Mouse (Mus musculus) stomach, embryonic 16.5 days (tissue): ENCODE measurements at regions not wholly inside any gene's neighbourhood (a gene's known extent, or its start where the extent isn't known, plus 50 kb on each side); places are given as distances from the start of the nearest gene placed in this dataset.

Experiments used
- ATAC-seq: fragments of 200-750 bp; cut with Nextera tagmentation; 2 replicates; pipeline ENCODE4 v1.8.0; 2017; ENCODE audit warnings: moderate number of reproducible peaks, moderate TSS enrichment; ENCODE audit not compliant: insufficient read depth, low FRiP score
- H3K27ac ChIP-seq: fragments of 300-500 bp; sonication (generic); 2 replicates; pipeline ENCODE4 v1.5.1; 2014; ENCODE audit warnings: low read length
- H3K27me3 ChIP-seq: fragments of 300-500 bp; sonication (generic); 2 replicates; pipeline ENCODE4 v1.6.1; 2014; ENCODE audit warnings: low read length, control low read depth, mixed read lengths; ENCODE audit not compliant: control insufficient read depth, insufficient read depth
- H3K36me3 ChIP-seq: fragments of 300-500 bp; sonication (generic); 2 replicates; pipeline ENCODE4 v1.6.1; 2014; ENCODE audit warnings: low read length; ENCODE audit not compliant: control insufficient read depth, insufficient read depth
- H3K4me1 ChIP-seq: fragments of 300-500 bp; sonication (generic); 2 replicates; pipeline ENCODE4 v1.6.1; 2014; ENCODE audit warnings: low read length, control low read depth, mixed read lengths; ENCODE audit not compliant: control insufficient read depth, insufficient read depth
- H3K4me2 ChIP-seq: fragments of 300-500 bp; sonication (generic); 2 replicates; pipeline ENCODE4 v1.6.1; 2014; ENCODE audit warnings: low read depth, low read length, mixed read lengths
- H3K4me3 ChIP-seq: fragments of 300-500 bp; sonication (generic); replicated peaks from 2 replicates; pipeline ENCODE4 v1.5.1; 2014; ENCODE audit warnings: mild to moderate bottlenecking, low read length
- H3K9ac ChIP-seq: fragments of 300-500 bp; sonication (generic); 2 replicates; pipeline ENCODE4 v1.6.1; 2014; ENCODE audit warnings: low read length
- H3K9me3 ChIP-seq: fragments of 300-500 bp; sonication (generic); replicated peaks from 2 replicates; pipeline ENCODE4 v1.6.1; 2016; ENCODE audit warnings: low read length, control low read depth; ENCODE audit not compliant: control insufficient read depth
- WGBS: fragments of 180-500 bp; shearing (Covaris S2); extraction: QIAGEN DNeasy Blood & Tissue Kit; methylation state at CpG from one replicate; pipeline ENCODE4 v1.1.7; 2014; 5-methylcytosine and 5-hydroxymethylcytosine counted together

DNA sequence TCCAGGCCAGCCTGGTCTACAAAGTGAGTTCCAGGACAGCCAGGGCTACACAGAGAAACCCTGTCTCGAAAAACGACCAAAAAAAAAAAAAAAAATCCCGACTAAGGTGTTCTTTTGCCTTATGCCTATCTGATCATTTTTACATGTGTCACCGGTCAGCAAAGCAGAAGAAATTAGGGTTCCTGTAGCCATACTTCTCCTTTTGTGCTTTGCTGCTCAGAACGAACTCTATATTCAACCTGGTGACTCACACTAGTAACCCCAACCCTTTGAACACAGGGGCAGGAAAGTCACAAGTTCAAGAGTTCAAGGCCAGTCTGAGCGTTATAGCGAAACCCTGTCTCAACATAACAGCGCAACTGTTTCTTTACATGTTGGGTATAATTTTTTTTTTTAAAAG is 108.7 kb upstream of the Tbc1d5 start:
- H3K27me3 ChIP-seq, result no peaks in the 10 kb centered on the region
- no peak for ATAC-seq
- no peaks in the 10 kb centered on the region for H3K9me3 ChIP-seq
- H3K4me3 ChIP-seq, result no peak overlapping the region
- H3K4me2 ChIP-seq, result no peak overlapping the region
- no peaks in the 10 kb centered on the region for H3K36me3 ChIP-seq
- H3K4me1 ChIP-seq, result no peaks in the 10 kb centered on the region
- no peak overlapping the region for H3K9ac ChIP-seq
- H3K27ac ChIP-seq, result no peak overlapping the region
- 80% methylated on average over 8 of the region's 8 CpGs for WGBS

DNA sequence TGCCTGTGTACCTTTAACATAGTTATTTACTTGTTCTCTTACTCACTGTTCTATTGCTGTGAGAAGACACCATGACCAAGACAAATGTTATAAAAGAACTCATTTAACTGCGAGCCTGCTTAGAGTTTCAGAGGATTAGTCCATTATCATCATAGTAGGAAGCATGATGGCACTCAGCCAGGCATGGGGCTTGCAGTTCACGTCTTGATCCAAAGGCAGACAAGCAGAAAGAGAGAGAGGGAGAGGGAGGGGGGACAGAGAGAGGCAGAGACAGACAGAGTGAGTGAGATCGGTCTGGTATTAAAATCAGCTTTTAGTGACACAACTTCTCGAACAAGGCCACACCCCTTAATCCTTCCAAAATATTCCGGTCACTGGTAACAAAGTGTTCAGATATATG is 106.2 kb upstream of the Tbc1d5 start:
- H3K4me1 ChIP-seq, result no peaks in the 10 kb centered on the region
- no peak overlapping the region for H3K27ac ChIP-seq
- no peaks in the 10 kb centered on the region for H3K27me3 ChIP-seq
- ATAC-seq, result no peak
- WGBS, result 72% methylated on average over 5 of the region's 5 CpGs
- no peaks in the 10 kb centered on the region for H3K36me3 ChIP-seq
- H3K4me2 ChIP-seq, result no peak overlapping the region
- H3K9me3 ChIP-seq, result no peaks in the 10 kb centered on the region
- H3K4me3 ChIP-seq, result no peak overlapping the region
- H3K9ac ChIP-seq, result no peak overlapping the region

DNA sequence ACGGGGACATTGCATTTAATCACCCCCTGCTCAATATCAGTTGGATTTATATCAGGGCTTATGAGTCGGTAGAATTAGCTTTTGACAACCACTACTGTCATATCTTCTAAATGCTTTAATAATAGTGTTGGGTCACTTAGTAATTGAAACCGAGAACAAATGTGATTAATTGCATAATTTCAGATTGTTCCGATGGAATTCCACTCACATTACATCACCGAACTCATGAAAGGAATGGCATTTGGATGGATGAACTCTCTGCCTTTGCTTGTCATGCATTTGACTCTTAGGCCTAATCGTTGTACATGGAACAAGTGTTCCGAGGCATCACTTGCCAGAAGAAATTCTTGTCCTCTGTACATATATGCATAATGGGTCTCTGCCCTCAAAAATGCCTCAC is 99.6 kb upstream of the Tbc1d5 start:
- Histone ChIP-seq H3K4me2 (no peak overlapping the region), H3K4me1 (no peaks in the 10 kb centered on the region), H3K27ac (no peak overlapping the region), H3K9ac (no peak overlapping the region), H3K36me3 (no peaks in the 10 kb centered on the region), H3K9me3 (no peaks in the 10 kb centered on the region), H3K27me3 (no peaks in the 10 kb centered on the region), H3K4me3 (no peak overlapping the region)
- ATAC-seq, result no peak
- WGBS, result 66% methylated on average over 7 of the region's 7 CpGs

DNA sequence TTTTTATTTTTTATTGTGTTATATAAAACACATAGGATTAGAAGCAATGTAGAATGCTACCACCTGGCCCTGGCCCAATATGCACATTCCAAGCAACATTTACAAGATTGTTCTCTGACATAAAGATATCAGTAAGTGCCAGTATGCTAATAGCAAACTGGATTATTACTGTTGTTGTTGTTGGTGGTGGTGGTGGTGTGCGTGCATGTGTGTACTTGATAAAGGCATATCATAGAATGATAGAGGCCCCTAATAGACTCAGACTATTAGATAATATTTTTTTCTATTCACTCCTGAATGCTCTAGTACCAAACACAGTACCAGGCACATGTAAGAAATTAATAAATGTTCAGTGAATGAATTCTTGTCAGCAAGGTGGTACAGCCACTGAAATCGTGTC is 98.9 kb upstream of the Tbc1d5 start:
- H3K27ac ChIP-seq, result no peak overlapping the region
- no peak for ATAC-seq
- WGBS, result 80% methylated on average over 2 of the region's 2 CpGs
- H3K36me3 ChIP-seq, result no peaks in the 10 kb centered on the region
- no peaks in the 10 kb centered on the region for H3K9me3 ChIP-seq
- H3K4me3 ChIP-seq, result no peak overlapping the region
- no peak overlapping the region for H3K4me2 ChIP-seq
- no peak overlapping the region for H3K9ac ChIP-seq
- no peaks in the 10 kb centered on the region for H3K27me3 ChIP-seq
- H3K4me1 ChIP-seq, result no peaks in the 10 kb centered on the region

DNA sequence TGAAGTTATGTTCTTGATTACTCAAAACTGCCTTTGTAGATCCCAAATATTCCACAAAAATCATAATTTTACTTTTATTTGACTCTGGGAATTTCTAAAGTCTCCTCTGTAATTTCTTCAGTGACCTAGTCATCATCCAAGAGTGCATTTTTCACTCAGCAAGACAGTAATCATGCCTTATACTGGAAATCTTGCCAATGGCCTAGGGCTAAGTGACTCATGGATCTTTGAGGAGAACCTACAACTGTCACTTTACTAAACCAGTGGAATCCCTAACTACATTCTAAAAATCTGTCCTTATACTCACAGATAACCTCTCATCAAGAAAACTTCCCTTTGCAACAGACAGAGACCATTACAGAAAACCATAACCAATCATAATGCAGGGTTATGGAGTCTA is 98.0 kb upstream of the Tbc1d5 start:
- no peaks in the 10 kb centered on the region for H3K27me3 ChIP-seq
- H3K4me1 ChIP-seq, result no peaks in the 10 kb centered on the region
- H3K9me3 ChIP-seq, result no peaks in the 10 kb centered on the region
- no peak overlapping the region for H3K9ac ChIP-seq
- no peak overlapping the region for H3K4me3 ChIP-seq
- H3K36me3 ChIP-seq, result no peaks in the 10 kb centered on the region
- H3K27ac ChIP-seq, result no peak overlapping the region
- no peak overlapping the region for H3K4me2 ChIP-seq
- ATAC-seq, result no peak

DNA sequence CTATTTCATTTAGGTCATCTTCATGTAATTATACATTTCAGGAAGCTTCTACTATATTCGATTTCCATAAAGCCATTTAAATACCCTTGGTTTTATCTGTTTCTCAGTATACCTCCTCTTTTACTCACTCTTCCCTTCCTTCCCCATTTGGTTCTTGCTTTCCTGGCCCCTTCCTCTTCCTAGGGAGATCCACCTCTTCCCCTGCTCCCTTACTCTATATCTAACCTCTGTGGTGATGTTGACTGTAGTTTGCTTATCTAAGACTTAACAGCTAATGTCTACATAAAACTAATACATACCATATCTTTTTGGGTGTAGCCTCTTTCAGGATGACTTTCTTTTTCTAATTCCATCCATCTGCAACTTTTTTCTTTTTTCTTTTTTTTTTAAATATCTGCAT is 92.9 kb upstream of the Tbc1d5 start:
- H3K36me3 ChIP-seq, result no peaks in the 10 kb centered on the region
- WGBS, result 65% methylated on average over 1 of the region's 1 CpGs
- H3K27me3 ChIP-seq, result no peaks in the 10 kb centered on the region
- no peak for ATAC-seq
- no peaks in the 10 kb centered on the region for H3K9me3 ChIP-seq
- no peak overlapping the region for H3K27ac ChIP-seq
- no peak overlapping the region for H3K4me2 ChIP-seq
- H3K4me3 ChIP-seq, result no peak overlapping the region
- H3K9ac ChIP-seq, result no peak overlapping the region
- no peaks in the 10 kb centered on the region for H3K4me1 ChIP-seq

DNA sequence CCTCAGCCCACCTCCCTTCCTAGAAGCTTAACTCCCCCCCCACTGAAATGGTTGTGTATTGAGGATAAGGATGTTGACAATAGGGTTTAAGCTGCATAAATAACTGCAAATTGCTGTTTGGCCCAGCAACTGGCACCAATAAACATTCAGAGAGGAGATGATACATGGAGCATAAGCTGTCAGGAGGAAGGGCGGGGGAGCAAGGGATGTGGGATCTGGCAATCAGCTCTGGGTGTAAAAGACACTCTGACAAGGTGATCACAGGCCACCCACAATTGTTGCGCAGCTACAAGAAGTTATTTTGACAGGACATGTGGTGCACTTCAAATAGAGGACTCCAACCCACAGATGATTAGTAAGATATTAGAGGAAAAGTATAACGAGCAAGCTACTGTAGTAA is 83.8 kb upstream of the Tbc1d5 start:
- H3K9ac ChIP-seq, result no peak overlapping the region
- H3K9me3 ChIP-seq, result no peaks in the 10 kb centered on the region
- no peaks in the 10 kb centered on the region for H3K4me1 ChIP-seq
- WGBS, result 62% methylated on average over 3 of the region's 3 CpGs
- no peaks in the 10 kb centered on the region for H3K27me3 ChIP-seq
- ATAC-seq, result no peak
- no peak overlapping the region for H3K4me2 ChIP-seq
- no peak overlapping the region for H3K4me3 ChIP-seq
- H3K36me3 ChIP-seq, result no peaks in the 10 kb centered on the region
- H3K27ac ChIP-seq, result no peak overlapping the region

DNA sequence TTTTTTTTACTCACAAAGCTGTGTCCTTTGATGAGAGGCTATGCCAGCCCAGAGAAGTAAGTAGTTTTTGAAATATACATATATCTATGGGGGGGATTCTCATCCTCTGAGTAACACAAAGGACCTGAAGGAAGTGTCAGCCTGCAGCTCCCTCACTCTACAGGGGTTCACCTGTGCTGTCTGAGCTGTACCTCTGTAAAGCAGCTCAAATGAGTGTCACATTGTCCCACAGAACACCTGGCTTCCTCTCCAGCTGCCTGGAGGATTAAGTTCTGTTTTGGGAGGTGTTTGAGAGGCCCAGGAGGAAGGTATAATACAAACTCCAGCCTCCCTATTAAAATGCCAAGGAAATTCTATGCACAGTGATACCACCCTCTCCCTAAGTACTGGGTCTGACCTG is 83.3 kb upstream of the Tbc1d5 start:
- Histone ChIP-seq H3K9ac (no peak overlapping the region), H3K27me3 (no peaks in the 10 kb centered on the region), H3K4me3 (no peak overlapping the region), H3K9me3 (no peaks in the 10 kb centered on the region), H3K4me1 (no peaks in the 10 kb centered on the region), H3K36me3 (no peaks in the 10 kb centered on the region), H3K4me2 (no peak overlapping the region), H3K27ac (no peak overlapping the region)
- ATAC-seq, result no peak

DNA sequence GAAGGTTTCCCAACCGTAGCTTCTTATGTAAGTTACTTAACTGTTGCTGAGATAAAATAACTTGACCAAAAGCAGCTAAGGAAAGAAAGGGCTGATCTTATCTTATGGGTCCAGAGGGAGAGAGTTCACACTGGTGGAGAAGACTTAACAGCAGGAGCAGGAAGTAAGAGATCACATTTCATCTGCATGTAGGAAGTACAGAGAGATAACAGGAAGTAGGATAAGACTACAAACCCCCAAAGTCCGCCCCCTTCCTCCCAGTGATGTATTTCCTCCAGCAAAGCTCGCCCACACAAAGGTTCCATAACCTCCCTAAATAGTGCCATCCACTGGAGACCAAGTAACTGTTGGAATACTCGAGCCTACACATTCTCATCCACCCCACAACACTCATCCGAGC is 79.2 kb upstream of the Tbc1d5 start:
- Histone ChIP-seq H3K9me3 (no peaks in the 10 kb centered on the region), H3K4me3 (no peak overlapping the region), H3K27me3 (no peaks in the 10 kb centered on the region), H3K36me3 (no peaks in the 10 kb centered on the region), H3K4me2 (no peak overlapping the region), H3K4me1 (no peaks in the 10 kb centered on the region), H3K27ac (no peak overlapping the region), H3K9ac (no peak overlapping the region)
- ATAC-seq, result no peak
- WGBS, result 75% methylated on average over 5 of the region's 5 CpGs

DNA sequence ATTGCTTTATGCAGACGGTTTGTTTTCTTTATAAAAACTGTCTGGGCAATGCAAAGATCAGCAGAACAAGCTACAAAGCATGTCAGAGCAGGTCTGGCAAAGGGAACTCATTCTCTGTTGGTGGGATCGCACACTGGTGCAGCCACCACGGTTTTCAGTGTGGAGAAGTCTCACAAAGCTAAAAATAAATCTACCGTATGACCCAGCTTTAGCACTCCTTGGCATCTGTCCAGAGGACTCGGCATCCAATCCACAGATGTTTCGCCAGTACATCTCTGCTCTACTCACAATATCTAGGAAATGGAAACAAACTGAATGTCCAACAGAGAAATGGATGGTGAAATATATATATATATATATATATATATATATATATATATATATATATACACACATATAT is 69.4 kb upstream of the Tbc1d5 start:
- Histone ChIP-seq H3K4me1 (no peaks in the 10 kb centered on the region), H3K27ac (no peak overlapping the region), H3K9me3 (no peaks in the 10 kb centered on the region), H3K4me3 (no peak overlapping the region), H3K27me3 (no peaks in the 10 kb centered on the region), H3K9ac (no peak overlapping the region), H3K36me3 (no peaks in the 10 kb centered on the region), H3K4me2 (no peak overlapping the region)
- 35% methylated on average over 6 of the region's 6 CpGs for WGBS
- no peak for ATAC-seq
